Mouse (Mus musculus): Measurements from ENCODE around the gene Eif4b.

- no peak for TF ChIP-seq CTCF (IDR thresholded peaks at IDR 0.05; ENCODE audit: extremely low read depth, insufficient read depth, insufficient read length, insufficient replicate concordance)
- no peak for TF ChIP-seq POLR2A (IDR thresholded peaks at IDR 0.05; ENCODE audit: low read depth, low read length)
Measured at GRCm38 (mm10) chr15:102041951-102042350, 31.6 kb upstream of the Eif4b start.

All from spleen, adult 2 months (tissue).